Mouse (Mus musculus): ENCODE measurements around the gene Ccl28.

GRCm38 (mm10) chr13:119698436-119698835, 74.8 kb downstream of the Ccl28 start:
- TF ChIP-seq CTCF (IDR thresholded peaks at IDR 0.05; ENCODE audit: low read depth) (no peak), EP300 (IDR thresholded peaks at IDR 0.05; ENCODE audit: low read depth) (no peak)

All from liver, postnatal 0 days (tissue).